Mouse (Mus musculus): ENCODE results near the gene Frmd8.
"Not testable (repeated sequence)": the region's sequence is repeated elsewhere in the genome, so short reads cannot be mapped to it uniquely, and the experiment has no call there.

DNA sequence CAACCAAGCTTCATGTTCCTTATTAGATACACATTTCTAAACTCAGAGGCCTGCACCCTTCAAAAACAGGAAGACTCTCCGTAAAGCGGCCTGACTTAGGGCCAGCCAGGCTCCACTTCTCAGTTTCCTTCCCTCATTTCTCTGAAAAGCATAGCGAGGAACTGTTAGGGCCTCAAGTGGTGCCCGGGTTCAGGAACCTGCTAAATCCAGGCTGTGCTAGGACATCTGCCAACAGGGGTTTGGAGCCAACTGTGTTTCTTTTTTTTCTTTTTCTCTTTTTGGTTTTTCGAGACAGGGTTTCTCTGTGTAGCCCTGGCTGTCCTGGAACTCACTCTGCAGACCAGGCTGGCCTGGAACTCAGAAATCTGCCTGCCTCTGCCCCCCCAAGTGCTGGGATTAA is 7.0 kb upstream of the Frmd8 start:
- TF ChIP-seq CTCF (IDR thresholded peaks at IDR 0.05; ENCODE audit: low read depth, low read length); POLR2A (IDR thresholded peaks at IDR 0.05; ENCODE audit: extremely low read depth, insufficient read depth, low read length): not testable (repeated sequence)

All from liver, adult 2 months (tissue).